Mouse (Mus musculus): Measurements from ENCODE around the gene Palld. TPM values are rescaled to one million over a fixed set of nuclear protein-coding genes. Genes with fewer than 3 reads are reported as not detected.

Palld gene
- polyA plus RNA-seq, 3 experiments from 2014 or later = 0.67 to 1.3 (median 0.73) TPM

GRCm38 (mm10) chr8:61865365-61865764 lies 37.1 kb downstream of the Palld start:
- no peak for ATAC-seq

- no peak for ATAC-seq
Measured at GRCm38 (mm10) chr8:61851270-61851669, 51.2 kb downstream of the Palld start.

DNA sequence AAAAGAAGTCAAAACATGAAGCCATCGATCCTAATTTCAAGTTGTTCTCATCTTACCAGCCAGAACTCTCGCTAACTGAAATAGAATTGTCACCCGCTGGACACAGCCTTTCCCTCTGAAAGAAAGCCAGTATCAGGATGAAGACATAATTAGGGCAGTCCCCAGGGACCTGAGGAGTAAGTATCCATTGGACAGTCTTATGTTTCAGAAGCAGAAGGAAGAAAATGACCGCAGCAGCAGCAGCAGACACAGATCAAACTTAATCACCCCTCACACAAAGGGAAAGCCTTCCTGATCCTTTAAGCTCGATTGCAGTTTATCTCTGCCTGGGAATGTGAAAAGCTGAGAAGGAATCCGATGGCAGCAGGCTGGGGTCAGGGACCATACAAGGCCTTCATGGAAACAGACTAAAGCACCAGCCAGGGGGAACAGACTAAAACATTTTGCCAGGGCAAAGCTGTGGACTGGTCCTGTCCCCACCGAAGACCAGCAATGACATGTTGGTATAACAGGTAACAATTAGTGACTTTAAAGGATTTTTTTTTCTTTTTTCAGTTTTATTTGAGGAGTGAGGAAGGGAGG lies 53.8 kb downstream of the Palld start:
- no peak for ATAC-seq

DNA sequence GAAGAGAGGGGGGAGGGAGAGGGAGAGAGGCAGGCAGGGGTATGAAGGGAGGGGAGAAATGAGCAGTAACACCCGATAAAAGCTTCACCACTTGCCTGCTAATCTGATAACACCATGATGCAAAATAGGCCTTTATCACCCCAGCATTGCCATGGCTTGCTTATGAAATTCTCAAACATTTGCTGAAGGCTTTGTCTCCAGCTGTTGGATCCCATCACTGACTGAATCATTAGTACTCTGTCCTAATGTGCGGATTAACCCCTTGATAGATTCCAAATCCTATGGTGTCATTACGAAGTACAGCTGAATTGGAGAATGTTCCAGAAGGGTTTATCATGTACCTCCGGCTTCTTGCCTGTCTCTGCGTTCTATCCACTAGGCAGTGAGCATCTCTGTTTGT lies 55.0 kb downstream of the Palld start:
- no peak for ATAC-seq

DNA sequence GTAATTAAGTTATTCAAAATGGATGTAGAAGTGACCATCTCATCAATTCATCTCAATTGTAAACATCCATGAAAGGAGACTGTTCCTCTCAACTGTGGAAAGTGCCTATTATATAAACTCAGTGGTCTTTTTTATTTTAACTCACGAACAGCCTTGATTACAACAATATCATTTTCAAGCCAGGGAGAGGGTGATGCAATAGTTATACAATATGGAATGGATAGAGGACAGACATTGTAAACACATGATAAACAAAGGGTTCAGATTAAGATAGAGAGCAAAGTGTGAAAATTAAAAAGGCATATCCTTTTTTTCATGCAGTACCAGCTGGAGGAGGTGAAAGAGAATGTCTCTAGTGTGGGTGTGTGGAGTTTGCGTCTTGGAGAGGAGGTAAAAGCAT lies 57.5 kb downstream of the Palld start:
- ATAC-seq = no peak

DNA sequence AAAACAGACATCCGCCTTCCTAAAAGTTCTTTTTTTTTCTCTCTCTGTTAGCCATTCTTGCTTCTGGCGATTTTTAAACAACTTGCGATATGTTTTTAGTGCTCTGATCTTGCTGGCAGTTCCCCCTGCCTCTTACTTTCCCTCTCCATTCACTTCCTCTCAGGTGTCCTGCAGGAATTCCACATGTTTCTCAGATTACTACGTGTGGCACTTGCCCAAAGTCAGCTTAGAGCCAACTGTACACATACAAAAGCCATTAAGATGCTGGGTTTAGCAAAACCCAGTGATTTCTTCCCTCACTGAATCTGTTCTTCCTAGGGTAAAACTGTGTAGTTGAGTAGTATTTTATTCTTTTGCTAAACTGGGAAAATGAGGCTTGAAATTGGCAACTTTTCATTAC lies 57.9 kb downstream of the Palld start:
- ATAC-seq = no peak

- no peak for ATAC-seq
Measured at GRCm38 (mm10) chr8:61843776-61844175, 58.7 kb downstream of the Palld start.

DNA sequence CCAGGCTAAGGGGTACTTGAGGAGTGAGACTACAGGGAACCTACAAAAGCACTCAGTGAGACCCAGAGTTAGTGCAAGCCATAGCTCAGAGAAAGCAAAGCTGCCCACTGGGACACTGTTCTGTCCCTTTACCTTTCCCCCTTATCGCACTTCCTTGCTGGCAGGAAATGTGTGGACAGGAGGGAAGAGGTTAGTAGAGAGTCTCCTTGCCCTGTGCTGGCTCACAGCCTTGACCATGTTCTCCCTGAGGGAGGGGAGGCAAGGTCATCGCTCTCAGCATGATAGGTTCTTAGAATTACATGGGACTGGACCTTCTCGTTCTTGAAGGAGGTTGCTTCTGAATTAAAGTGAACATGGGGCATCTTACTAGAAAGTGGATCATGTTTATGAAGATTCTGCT lies 69.3 kb downstream of the Palld start:
- no peak for ATAC-seq

GRCm38 (mm10) chr8:61831944-61832343 lies 70.5 kb downstream of the Palld start:
- ATAC-seq = no peak

DNA sequence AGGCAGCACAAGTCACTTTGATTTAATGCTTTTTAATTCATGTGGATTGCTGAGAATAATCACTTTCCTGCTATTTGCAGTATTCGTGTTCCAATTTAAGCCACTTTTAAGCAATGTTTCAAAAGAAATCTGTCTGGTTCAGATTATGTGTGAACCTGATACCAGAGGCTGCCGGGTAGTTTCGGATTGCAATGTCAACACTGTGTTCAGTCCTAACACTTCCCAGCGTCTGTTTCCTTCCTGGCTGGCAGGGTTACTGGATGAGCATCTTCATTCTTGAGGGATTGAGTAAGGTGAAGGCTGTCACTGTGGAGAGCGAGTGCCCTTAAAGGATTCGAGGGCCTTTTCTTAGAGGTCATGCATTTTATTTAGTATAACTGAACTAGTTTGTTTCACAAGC lies 71.7 kb downstream of the Palld start:
- ATAC-seq = no peak

GRCm38 (mm10) chr8:61824563-61824962 lies 77.9 kb downstream of the Palld start:
- no peak for ATAC-seq

- ATAC-seq = no peak
Measured at GRCm38 (mm10) chr8:61823157-61823556, 79.3 kb downstream of the Palld start.

DNA sequence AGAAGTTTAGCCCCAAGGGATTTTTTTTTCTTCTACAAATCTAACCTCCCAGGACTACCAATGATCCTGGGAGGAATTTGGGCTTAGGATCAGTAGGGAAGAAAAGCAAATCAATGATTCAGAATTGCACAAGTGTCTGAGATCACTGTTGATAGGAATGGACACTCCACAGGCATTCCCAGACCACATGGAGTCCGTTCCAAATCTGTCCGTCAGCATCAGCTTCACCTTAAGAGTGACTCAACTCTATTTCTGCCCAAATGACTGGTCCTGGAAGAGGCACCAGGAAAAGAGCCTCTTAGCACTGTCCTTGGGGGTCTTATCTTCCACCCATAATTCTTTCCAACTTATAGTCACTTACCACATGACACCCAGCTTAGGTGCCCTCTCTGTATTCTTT lies 98.7 kb downstream of the Palld start:
- no peak for ATAC-seq

DNA sequence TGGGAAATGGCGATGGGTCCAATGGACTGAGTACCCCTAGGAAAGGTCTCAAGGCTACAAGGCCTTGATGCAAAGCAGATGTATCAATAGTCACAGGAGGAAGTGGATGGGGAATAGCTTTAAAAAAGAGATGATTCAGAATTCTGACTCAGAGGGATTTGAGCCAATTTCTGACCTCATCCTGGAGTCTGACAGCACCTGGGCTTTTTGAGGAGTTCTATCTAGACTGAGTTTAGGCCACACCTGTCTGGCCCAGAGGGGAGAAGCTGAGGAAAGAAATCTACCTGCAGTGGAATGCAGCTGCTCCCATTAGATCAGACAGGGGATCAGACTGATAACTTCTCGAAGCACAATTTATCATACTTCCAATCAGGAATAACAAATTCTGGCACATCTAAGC lies 99.7 kb downstream of the Palld start:
- no peak for ATAC-seq

- no peak for ATAC-seq
Measured at GRCm38 (mm10) chr8:61797391-61797947, 105.0 kb downstream of the Palld start.

DNA sequence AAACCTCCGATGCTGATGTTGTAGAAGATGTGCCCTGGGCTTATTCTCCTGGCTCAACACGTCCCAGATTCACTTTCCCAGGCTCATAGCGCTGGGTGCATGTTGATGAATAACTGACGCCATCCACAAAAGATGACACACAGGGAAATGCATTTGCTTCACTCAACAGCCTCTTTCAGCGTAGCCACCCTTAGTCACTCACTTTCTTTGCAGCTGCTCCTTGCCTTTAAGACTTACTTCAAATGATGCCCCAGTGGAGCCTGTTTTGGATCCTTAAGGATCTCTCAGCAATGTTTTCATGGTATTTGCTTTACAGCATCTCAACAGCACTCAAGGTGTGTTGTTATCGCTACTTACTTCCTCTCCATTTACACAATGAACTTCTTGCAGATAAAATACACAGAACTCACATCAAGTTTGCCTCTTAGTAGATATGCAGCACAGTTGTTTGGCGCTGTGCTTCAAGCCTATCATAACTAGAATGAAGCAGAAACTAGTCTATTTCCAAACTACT lies 105.9 kb downstream of the Palld start:
- ATAC-seq = no peak

- no peak for ATAC-seq
Measured at GRCm38 (mm10) chr8:61789946-61790345, 112.5 kb downstream of the Palld start.

- no peak for ATAC-seq
Measured at GRCm38 (mm10) chr8:61789289-61789688, 113.2 kb downstream of the Palld start.

- ATAC-seq = no peak
Measured at GRCm38 (mm10) chr8:61782931-61783491, 119.5 kb downstream of the Palld start.

DNA sequence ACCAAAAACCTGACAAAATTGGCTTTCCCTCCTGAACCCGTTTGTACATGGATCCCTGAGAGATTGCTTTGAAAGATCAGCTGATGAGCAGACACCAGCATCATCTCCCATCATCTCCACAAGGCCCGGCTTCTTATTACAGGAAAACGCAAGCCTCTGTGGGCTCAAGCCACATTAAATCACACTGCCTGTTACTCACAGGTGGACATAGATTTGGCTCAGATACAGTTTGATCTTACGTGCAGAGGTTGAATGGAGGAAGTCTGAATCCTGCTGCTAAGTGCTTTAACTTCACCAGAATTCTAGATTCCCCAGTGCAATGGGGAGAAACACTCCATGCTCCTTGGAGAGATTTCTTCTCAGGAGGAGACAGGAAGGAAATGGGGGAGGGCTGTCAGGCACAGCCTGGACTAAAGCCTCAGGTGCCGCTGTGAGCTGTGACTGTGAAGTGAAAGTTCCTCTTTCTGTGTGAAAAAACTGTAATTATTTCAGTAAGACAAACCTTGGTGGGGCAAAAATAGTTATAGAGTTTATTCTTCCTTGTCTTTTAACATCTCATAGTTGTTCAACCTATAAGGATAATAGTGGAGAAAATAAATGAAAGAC lies 121.7 kb downstream of the Palld start:
- ATAC-seq = no peak

GRCm38 (mm10) chr8:61778194-61778593 lies 124.3 kb downstream of the Palld start:
- ATAC-seq = no peak

GRCm38 (mm10) chr8:61776560-61776959 lies 125.9 kb downstream of the Palld start:
- ATAC-seq = no peak

GRCm38 (mm10) chr8:61775936-61776335 lies 126.6 kb downstream of the Palld start:
- ATAC-seq = no peak

GRCm38 (mm10) chr8:61774161-61774560 lies 128.3 kb downstream of the Palld start:
- no peak for ATAC-seq

Measured in inflammation-experienced regulatory T-cells, adult 6 months (primary cell).